Mouse (Mus musculus) MEL (cell line): Measurements from ENCODE around the gene Il17rc.

Experiments used
- CTCF ChIP-seq, 3 experiments: IDR thresholded peaks in 2 of 3; conservative IDR thresholded peaks in 1 of 3; 2 replicates each; pipeline ENCODE4 v1.5.1; 2011 to 2012; ENCODE audit warnings: low read length in 3 of 3, low read depth in 2 of 3, mild to moderate bottlenecking in 2 of 3, improper control_type of control experiment in 1 of 3, inconsistent platforms in 1 of 3, mixed read lengths in 1 of 3, moderate library complexity in 1 of 3; ENCODE audit not compliant: control insufficient read depth in 1 of 3, insufficient read depth in 1 of 3, poor library complexity in 1 of 3, severe bottlenecking in 1 of 3
- HCFC1 ChIP-seq: IDR thresholded peaks from 2 replicates; pipeline ENCODE4 v1.6.1; 2012; ENCODE audit warnings: low read depth, mild to moderate bottlenecking, inconsistent platforms, low read length, improper control_type of control experiment, moderate library complexity
- POLR2A ChIP-seq, 2 experiments: IDR thresholded peaks; 2 replicates each; pipeline ENCODE4 v1.6.1; 2011 to 2012; ENCODE audit warnings: low read length in 2 of 2, mild to moderate bottlenecking in 2 of 2, control low read depth in 1 of 2, improper control_type of control experiment in 1 of 2, low read depth in 1 of 2, moderate library complexity in 1 of 2; ENCODE audit not compliant: control insufficient read depth in 1 of 2, insufficient read depth in 1 of 2, poor library complexity in 1 of 2
- SIN3A ChIP-seq: IDR thresholded peaks from 2 replicates; pipeline ENCODE4 v1.6.1; 2012; ENCODE audit warnings: low read length, improper control_type of control experiment, inconsistent platforms
- TBP ChIP-seq: IDR thresholded peaks from 2 replicates; pipeline ENCODE4 v1.8.0; 2011; ENCODE audit warnings: low read depth, low read length, improper control_type of control experiment
- TCF12 ChIP-seq: IDR thresholded peaks from 2 replicates; pipeline ENCODE4 v1.6.1; 2014; ENCODE audit warnings: low read depth, mild to moderate bottlenecking, inconsistent platforms, low read length, improper control_type of control experiment, moderate library complexity

DNA sequence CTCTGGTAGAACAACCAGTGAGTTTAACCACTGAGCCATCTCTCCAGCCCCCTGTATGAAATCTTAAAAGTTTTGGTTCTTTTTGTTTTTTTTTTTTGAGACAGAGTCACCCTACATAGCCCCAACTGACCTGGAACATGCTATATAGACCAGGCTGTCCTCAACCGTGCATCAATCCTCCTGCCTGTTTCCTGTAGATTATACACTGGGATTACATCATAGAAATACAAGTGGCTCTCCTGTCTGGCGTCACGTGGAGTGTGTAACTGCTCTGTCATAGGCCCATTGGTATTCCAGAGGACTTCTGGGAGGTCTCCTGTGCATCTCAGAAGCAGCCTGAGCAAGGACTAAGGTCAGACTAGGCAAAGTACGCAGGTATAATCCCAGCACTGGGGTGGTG lies 48.2 kb upstream of the Il17rc start:
- TF ChIP-seq CTCF (IDR thresholded peaks at IDR 0.05 in 2 of 3, conservative IDR thresholded peaks at IDR 0.05 in 1 of 3; ENCODE audit: control insufficient read depth in 1 of 3, insufficient read depth in 1 of 3, low read depth in 2 of 3, low read length in 3 of 3, poor library complexity in 1 of 3, severe bottlenecking in 1 of 3), result no peak
- TF ChIP-seq POLR2A (IDR thresholded peaks at IDR 0.05; ENCODE audit: control insufficient read depth in 1 of 2, insufficient read depth in 1 of 2, low read depth in 1 of 2, low read length in 2 of 2, poor library complexity in 1 of 2), result no peak
- peak; percentile 84 for TF ChIP-seq TCF12
- TF ChIP-seq HCFC1, result 0 out of 2 replicates have a peak, but pooled peaks have one; percentile 40
- peak; percentile 51; the same call in 1 of the 2 replicates for TF ChIP-seq SIN3A
- no peak for TF ChIP-seq TBP
